8 mouse cellular contexts compared by ENCODE assay signal in the genomic region with DNA sequence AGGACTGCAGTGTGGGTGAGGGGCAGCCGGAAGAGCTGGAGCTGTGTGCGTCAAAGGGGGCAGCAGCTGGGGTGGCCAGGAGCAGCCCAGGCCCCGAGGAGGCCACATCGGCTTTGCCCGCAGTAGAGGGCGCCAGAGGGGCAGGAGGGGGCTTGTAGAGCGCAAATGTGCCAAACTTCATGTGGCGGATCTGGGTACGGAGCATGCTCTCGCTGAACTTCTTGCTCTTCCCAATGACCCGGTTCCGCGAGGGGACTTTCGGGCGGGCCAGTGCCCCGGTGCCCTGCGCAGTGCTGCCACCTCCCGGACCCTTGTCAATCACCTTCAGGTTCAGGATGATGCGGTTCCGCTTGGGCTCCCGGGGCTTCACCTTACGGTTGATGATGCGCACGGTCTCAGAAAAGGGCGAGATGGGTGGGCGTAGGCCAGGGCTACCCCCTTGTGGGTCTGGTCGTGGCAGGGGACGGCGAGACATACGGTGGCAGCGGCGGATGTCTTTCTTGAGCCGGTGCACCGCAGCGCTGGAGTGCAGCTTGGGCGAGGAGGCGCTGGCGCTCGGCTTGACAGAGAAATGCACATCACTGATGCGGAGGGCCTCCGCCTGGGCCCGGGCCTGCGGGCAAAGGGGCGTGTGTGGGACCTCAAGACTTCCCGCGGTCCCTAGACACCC. TPM values are rescaled to one million over a fixed set of nuclear protein-coding genes. Genes with fewer than 3 reads are reported as not detected.
DNase-seq lines count a peak whose midpoint lies in the region; ATAC-seq and TF ChIP-seq lines count a peak whose summit lies in the region.

No protein-coding gene starts in this region.

- H3K9ac ChIP-seq in kidney, embryonic 14.5 days (ENCODE audit: low read depth, low read length): 0 out of 2 replicates have a peak overlapping the region, but pooled peaks have one; percentile 18
- H3K9ac ChIP-seq in liver, embryonic 13.5 days: no peak overlapping the region

- H3K27me3 ChIP-seq in kidney, embryonic 14.5 days (ENCODE audit: control insufficient read depth, insufficient read depth, low read length): no peaks in the 10 kb centered on the region
- no peaks in the 10 kb centered on the region for H3K27me3 ChIP-seq in C2C12 (ENCODE audit: control insufficient read depth, insufficient read depth, insufficient read length)
- no peaks in the 10 kb centered on the region for H3K27me3 ChIP-seq in liver, embryonic 13.5 days

- peaks cover 40% of the 10 kb centered on the region for H3K4me1 ChIP-seq in kidney, embryonic 14.5 days (ENCODE audit: control insufficient read depth, insufficient read depth, low read length)
- H3K4me1 ChIP-seq in bone marrow macrophage, adult 2 months (ENCODE audit: control insufficient read depth, insufficient read depth, low read length): peaks cover 3% of the 10 kb centered on the region; the same call in 1 of the 2 replicates
- peaks cover 51% of the 10 kb centered on the region for H3K4me1 ChIP-seq in liver, embryonic 13.5 days (replicated peaks)

- H3K9me3 ChIP-seq in kidney, embryonic 14.5 days (ENCODE audit: control insufficient read depth, low read length): no peaks in the 10 kb centered on the region
- H3K9me3 ChIP-seq in liver, embryonic 13.5 days (replicated peaks): no peaks in the 10 kb centered on the region

- H3K79me3 ChIP-seq in C2C12 (ENCODE audit: low read depth): peaks cover 10% of the 10 kb centered on the region

- no peak overlapping the region; the same call in 1 of the 2 replicates for H3K27ac ChIP-seq in kidney, embryonic 14.5 days (ENCODE audit: low read depth, low read length)
- H3K27ac ChIP-seq in bone marrow macrophage, adult 2 months (ENCODE audit: insufficient read depth, low read depth, low read length): no peak overlapping the region
- H3K27ac ChIP-seq in liver, embryonic 13.5 days: no peak overlapping the region

- H3ac ChIP-seq in C2C12 (ENCODE audit: control insufficient read depth, insufficient read length, low read depth): no peak overlapping the region

- H3K4me3 ChIP-seq in kidney, embryonic 14.5 days (ENCODE audit: low read length): peak overlapping the region; percentile 6; the same call in 1 of the 2 replicates
- no peak overlapping the region for H3K4me3 ChIP-seq in C2C12 (ENCODE audit: insufficient read depth, poor library complexity, severe bottlenecking)
- no peak overlapping the region for H3K4me3 ChIP-seq in bone marrow macrophage, adult 2 months (ENCODE audit: insufficient read depth, low read length)
- no peak overlapping the region for H3K4me3 ChIP-seq in liver, embryonic 13.5 days (replicated peaks)

- H3K36me3 ChIP-seq in kidney, embryonic 14.5 days (ENCODE audit: control insufficient read depth, insufficient read depth, low read length): peaks cover 42% of the 10 kb centered on the region
- H3K36me3 ChIP-seq in C2C12 (ENCODE audit: control insufficient read depth, insufficient read depth): peaks cover 48% of the 10 kb centered on the region
- H3K36me3 ChIP-seq in liver, embryonic 13.5 days: peaks cover 19% of the 10 kb centered on the region

- H3K4me2 ChIP-seq in kidney, embryonic 14.5 days (replicated peaks; ENCODE audit: low read depth, low read length): peak overlapping the region; percentile 32
- H3K4me2 ChIP-seq in liver, embryonic 13.5 days: peak overlapping the region; percentile 26

- peak; percentile 43 for TF ChIP-seq CTCF in C2C12 (IDR thresholded peaks at IDR 0.05; ENCODE audit: control insufficient read depth, insufficient read depth, insufficient read length)
- 0 out of 2 replicates have a peak, but pooled peaks have one; percentile 10 for TF ChIP-seq CTCF in bone marrow macrophage, adult 2 months (IDR thresholded peaks at IDR 0.05; ENCODE audit: low read depth, low read length)

- intact Hi-C loops in heart, postnatal 14 days (cut with DNase I): no loop called here

- DNase-seq in kidney, adult 18-20 months: no peak
- DNase-seq in heart, postnatal 14 days: peak; percentile 48 to 51
- DNase-seq in liver, embryonic 13.5 days: no peak
- DNase-seq in thymus, postnatal 25 days: peak; percentile 30

- ATAC-seq in kidney, embryonic 14.5 days (ENCODE audit: low FRiP score, low TSS enrichment): no peak
- no peak for ATAC-seq in liver, embryonic 13.5 days (ENCODE audit: low read depth)
- no peak for ATAC-seq in frontal cortex, adult (ENCODE audit: low TSS enrichment)

- WGBS in kidney, embryonic 14.5 days: 55% methylated on average over 46 of the region's 46 CpGs
- whole genome bisulfite sequencing in liver, embryonic 13.5 days (ENCODE audit: insufficient replicate concordance): 53% methylated on average over 46 of the region's 46 CpGs

- peaks cover 40% of the 10 kb centered on the region for H3K79me2 ChIP-seq in C2C12 (ENCODE audit: control insufficient read depth, insufficient read depth)

- no peak for TF ChIP-seq POLR2A in bone marrow macrophage, adult 2 months (IDR thresholded peaks at IDR 0.05; ENCODE audit: borderline replicate concordance, low read depth, low read length)

TF ChIP-seq in C2C12, 6 proteins besides CTCF, POLR2A, EP300 and RAD21:
- no peak for TF ChIP-seq FOSL1 (IDR thresholded peaks at IDR 0.05; ENCODE audit: insufficient read depth, low read length, poor library complexity, severe bottlenecking)
- no peak for TF ChIP-seq MYOG (IDR thresholded peaks at IDR 0.05; ENCODE audit: control insufficient read depth, extremely low read depth, insufficient read length)
- no peak for TF ChIP-seq CEBPB (IDR thresholded peaks at IDR 0.05; ENCODE audit: low read depth)
- no peak for TF ChIP-seq MAX (IDR thresholded peaks at IDR 0.05)
- TF ChIP-seq USF1 (IDR thresholded peaks at IDR 0.05; ENCODE audit: low read depth): no peak
- no peak for TF ChIP-seq MYOD1 (IDR thresholded peaks at IDR 0.05; ENCODE audit: control insufficient read depth, insufficient read length, low read depth)

RNA-seq across cellular contexts. Expression of gene Npcd, which starts 5.5 kb away (rescaled TPM):
- polyA plus RNA-seq in kidney, embryonic 14.5 days (2014; fragmentation: Nextera tagmentation; extraction: Ambion mirVana): 0.22 TPM in 1 of 2 replicates, not detected in the other
- polyA plus RNA-seq in C2C12 (2012; fragmentation: generic; extraction: Trizol): not detected
- not detected in 2 replicates for polyA plus RNA-seq in bone marrow macrophage, adult 2 months (2012; ENCODE audit: insufficient read depth, insufficient read length, missing spikeins)
- under 1 TPM in 1 of 2 experiments, not detected in 1; 0.31 TPM for total RNA-seq in heart, postnatal 14 days (2021)
- polyA plus RNA-seq in liver, embryonic 13.5 days (2015; fragmentation: Nextera tagmentation; extraction: Ambion mirVana): not detected in 2 replicates

RNA-seq across cellular contexts. Expression of gene Cbx6, which starts 6.0 kb away (rescaled TPM):
- polyA plus RNA-seq in kidney, embryonic 14.5 days (2014; fragmentation: Nextera tagmentation; extraction: Ambion mirVana): 22.4 and 28.6 TPM in 2 replicates
- polyA plus RNA-seq in C2C12 (2012; fragmentation: generic; extraction: Trizol): 68.3 TPM
- polyA plus RNA-seq in bone marrow macrophage, adult 2 months (2012; ENCODE audit: insufficient read depth, insufficient read length, missing spikeins): 7.4 and 7.9 TPM in 2 replicates
- 10 to 100 TPM; 35.4 to 36.8 TPM for total RNA-seq in heart, postnatal 14 days (2021)
- polyA plus RNA-seq in liver, embryonic 13.5 days (2015; fragmentation: Nextera tagmentation; extraction: Ambion mirVana): 9.7 and 10.2 TPM in 2 replicates

RNA-seq across cellular contexts. Expression of gene Nptxr, which starts 23.9 kb away (rescaled TPM):
- 0.50 and 1.8 TPM in 2 replicates for polyA plus RNA-seq in kidney, embryonic 14.5 days (2014; fragmentation: Nextera tagmentation; extraction: Ambion mirVana)
- 26.6 TPM for polyA plus RNA-seq in C2C12 (2012; fragmentation: generic; extraction: Trizol)
- polyA plus RNA-seq in bone marrow macrophage, adult 2 months (2012; ENCODE audit: insufficient read depth, insufficient read length, missing spikeins): 3.1 and 4.5 TPM in 2 replicates
- total RNA-seq in heart, postnatal 14 days (2021): 1 to 10 TPM; 2.1 to 2.6 TPM
- polyA plus RNA-seq in liver, embryonic 13.5 days (2015; fragmentation: Nextera tagmentation; extraction: Ambion mirVana): 0.12 and 0.13 TPM in 2 replicates

RNA-seq across cellular contexts. Expression of gene Dnal4, which starts 50.9 kb away (rescaled TPM):
- polyA plus RNA-seq in kidney, embryonic 14.5 days (2014; fragmentation: Nextera tagmentation; extraction: Ambion mirVana): 60.1 and 61.6 TPM in 2 replicates
- 48.9 TPM for polyA plus RNA-seq in C2C12 (2012; fragmentation: generic; extraction: Trizol)
- 23.9 and 26.0 TPM in 2 replicates for polyA plus RNA-seq in bone marrow macrophage, adult 2 months (2012; ENCODE audit: insufficient read depth, insufficient read length, missing spikeins)
- 10 to 100 TPM; 21.6 to 22.2 TPM for total RNA-seq in heart, postnatal 14 days (2021)
- 9.1 and 10.5 TPM in 2 replicates for polyA plus RNA-seq in liver, embryonic 13.5 days (2015; fragmentation: Nextera tagmentation; extraction: Ambion mirVana)

Comparison
In these comparisons a context has a peak if more than half of its experiments do, and no peak if none do; other contexts are left out.
1. DNase-seq: peak in heart, postnatal 14 days (2 of 2) and thymus, postnatal 25 days (single experiment); none in kidney, adult 18-20 months (single experiment) and liver, embryonic 13.5 days (single experiment).